Mouse (Mus musculus) kidney, embryonic 15.5 days (tissue): ENCODE results near the gene Lmntd1. TPM values are rescaled to one million over a fixed set of nuclear protein-coding genes. Genes with fewer than 3 reads are reported as not detected.

Experiments used
- ATAC-seq: fragments of 200-750 bp; cut with Nextera tagmentation; replicated peaks from 2 replicates; pipeline ENCODE4 v1.8.0; 2017; ENCODE audit warnings: moderate TSS enrichment; ENCODE audit not compliant: low FRiP score
- H3K27ac ChIP-seq: fragments of 300-500 bp; sonication (generic); 2 replicates; pipeline ENCODE4 v1.5.1; 2015; ENCODE audit warnings: mild to moderate bottlenecking, inconsistent platforms
- H3K27me3 ChIP-seq: fragments of 300-500 bp; sonication (generic); 2 replicates; pipeline ENCODE4 v1.6.1; 2015; ENCODE audit warnings: inconsistent platforms
- H3K36me3 ChIP-seq: fragments of 300-500 bp; sonication (generic); 2 replicates; pipeline ENCODE4 v1.6.1; 2015; ENCODE audit warnings: inconsistent platforms
- H3K4me1 ChIP-seq: fragments of 300-500 bp; sonication (generic); 2 replicates; pipeline ENCODE4 v1.6.1; 2015; ENCODE audit warnings: inconsistent platforms
- H3K4me2 ChIP-seq: fragments of 300-500 bp; sonication (generic); 2 replicates; pipeline ENCODE4 v1.6.1; 2015; ENCODE audit warnings: moderate library complexity, mild to moderate bottlenecking, inconsistent platforms
- H3K4me3 ChIP-seq: fragments of 300-500 bp; sonication (generic); replicated peaks from 2 replicates; pipeline ENCODE4 v1.5.1; 2015; ENCODE audit warnings: mild to moderate bottlenecking, inconsistent platforms
- H3K9ac ChIP-seq: fragments of 300-500 bp; sonication (generic); 2 replicates; pipeline ENCODE4 v1.6.1; 2015; ENCODE audit warnings: mild to moderate bottlenecking, inconsistent platforms
- H3K9me3 ChIP-seq: fragments of 300-500 bp; sonication (generic); replicated peaks from 2 replicates; pipeline ENCODE4 v1.6.1; 2016; ENCODE audit warnings: inconsistent platforms
- WGBS: fragments of 180-500 bp; shearing (Covaris S2); methylation state at CpG from one replicate; pipeline ENCODE4 v1.1.7; 2015; ENCODE audit warnings: mixed read lengths; 5-methylcytosine and 5-hydroxymethylcytosine counted together
- polyA plus RNA-seq: library from polyadenylated mRNA; unstranded; fragments of >200 nt; fragmentation: Nextera tagmentation; extraction: Ambion mirVana; gene quantifications from 2 replicates; pipeline ENCODE4 v1.2.1, GENCODE M21; 2015

Lmntd1 gene
- polyA plus RNA-seq, 1 experiment from 2014 or later, result 2.4 TPM

- peak overlapping the region; percentile 32; the same call in 1 of the 2 replicates for H3K4me2 ChIP-seq
- H3K9ac ChIP-seq, result no peak overlapping the region
- ATAC-seq, result peak; percentile 52
- no peak overlapping the region for H3K4me3 ChIP-seq
- H3K9me3 ChIP-seq, result no peaks in the 10 kb centered on the region
- 42% methylated on average over 26 of the region's 26 CpGs for WGBS
- H3K27me3 ChIP-seq, result no peaks in the 10 kb centered on the region
- no peak overlapping the region for H3K27ac ChIP-seq
- peaks cover 15% of the 10 kb centered on the region for H3K4me1 ChIP-seq
- no peaks in the 10 kb centered on the region for H3K36me3 ChIP-seq
These were observed 254.4 kb downstream of the Lmntd1 start for GRCm38 (mm10) chr6:145359470-145360430.

- Histone ChIP-seq H3K27ac (no peak overlapping the region), H3K4me1 (peaks cover 15% of the 10 kb centered on the region), H3K9me3 (no peaks in the 10 kb centered on the region), H3K27me3 (no peaks in the 10 kb centered on the region), H3K4me2 (no peak overlapping the region), H3K4me3 (no peak overlapping the region), H3K36me3 (no peaks in the 10 kb centered on the region), H3K9ac (no peak overlapping the region)
- ATAC-seq, result no peak
- 71% methylated on average over 9 of the region's 9 CpGs for WGBS
These were observed 256.1 kb downstream of the Lmntd1 start for GRCm38 (mm10) chr6:145358001-145358400.

GRCm38 (mm10) chr6:145353806-145354205 lies 260.3 kb downstream of the Lmntd1 start:
- Histone ChIP-seq H3K27me3 (no peaks in the 10 kb centered on the region), H3K9me3 (no peaks in the 10 kb centered on the region), H3K4me3 (no peak overlapping the region), H3K4me1 (peaks cover 11% of the 10 kb centered on the region), H3K4me2 (no peak overlapping the region), H3K9ac (no peak overlapping the region), H3K36me3 (no peaks in the 10 kb centered on the region), H3K27ac (no peak overlapping the region)
- 96% methylated on average over 5 of the region's 5 CpGs for WGBS
- no peak for ATAC-seq

- no peak for ATAC-seq
- Histone ChIP-seq H3K4me2 (no peak overlapping the region), H3K4me1 (peaks cover 11% of the 10 kb centered on the region), H3K9ac (no peak overlapping the region), H3K27me3 (no peaks in the 10 kb centered on the region), H3K9me3 (no peaks in the 10 kb centered on the region), H3K4me3 (no peak overlapping the region), H3K27ac (no peak overlapping the region), H3K36me3 (no peaks in the 10 kb centered on the region)
- 4% methylated on average over 1 of the region's 1 CpGs for WGBS
These were observed 261.4 kb downstream of the Lmntd1 start for GRCm38 (mm10) chr6:145352705-145353104.

- H3K9ac ChIP-seq, result no peak overlapping the region
- H3K27ac ChIP-seq, result no peak overlapping the region
- no peaks in the 10 kb centered on the region for H3K9me3 ChIP-seq
- no peak for ATAC-seq
- WGBS, result 74% methylated on average over 9 of the region's 9 CpGs
- H3K4me2 ChIP-seq, result no peak overlapping the region
- H3K4me3 ChIP-seq, result no peak overlapping the region
- H3K36me3 ChIP-seq, result no peaks in the 10 kb centered on the region
- no peaks in the 10 kb centered on the region for H3K27me3 ChIP-seq
- H3K4me1 ChIP-seq, result peaks cover 11% of the 10 kb centered on the region
These were observed 265.8 kb downstream of the Lmntd1 start for GRCm38 (mm10) chr6:145348196-145348915.

GRCm38 (mm10) chr6:145347641-145348040 lies 266.5 kb downstream of the Lmntd1 start:
- no peaks in the 10 kb centered on the region for H3K9me3 ChIP-seq
- 72% methylated on average over 6 of the region's 6 CpGs for WGBS
- peak; percentile 34; the same call in 1 of the 2 replicates for ATAC-seq
- H3K9ac ChIP-seq, result no peak overlapping the region
- H3K4me3 ChIP-seq, result no peak overlapping the region
- H3K36me3 ChIP-seq, result no peaks in the 10 kb centered on the region
- H3K4me2 ChIP-seq, result no peak overlapping the region
- peaks cover 11% of the 10 kb centered on the region for H3K4me1 ChIP-seq
- H3K27me3 ChIP-seq, result no peaks in the 10 kb centered on the region
- H3K27ac ChIP-seq, result no peak overlapping the region

- Histone ChIP-seq H3K27me3 (no peaks in the 10 kb centered on the region), H3K36me3 (no peaks in the 10 kb centered on the region), H3K4me3 (no peak overlapping the region), H3K27ac (no peak overlapping the region), H3K9ac (no peak overlapping the region), H3K4me1 (peaks cover 7% of the 10 kb centered on the region), H3K4me2 (no peak overlapping the region), H3K9me3 (no peaks in the 10 kb centered on the region)
- no peak for ATAC-seq
- WGBS, result 76% methylated on average over 11 of the region's 11 CpGs
These were observed 267.1 kb downstream of the Lmntd1 start for GRCm38 (mm10) chr6:145346789-145347557.

- WGBS, result 70% methylated on average over 8 of the region's 8 CpGs
- ATAC-seq, result no peak
- no peaks in the 10 kb centered on the region for H3K36me3 ChIP-seq
- H3K9ac ChIP-seq, result no peak overlapping the region
- H3K9me3 ChIP-seq, result no peaks in the 10 kb centered on the region
- no peak overlapping the region for H3K27ac ChIP-seq
- no peak overlapping the region for H3K4me3 ChIP-seq
- peaks cover 3% of the 10 kb centered on the region; the same call in 1 of the 2 replicates for H3K4me1 ChIP-seq
- H3K4me2 ChIP-seq, result no peak overlapping the region
- no peaks in the 10 kb centered on the region for H3K27me3 ChIP-seq
These were observed 267.8 kb downstream of the Lmntd1 start for GRCm38 (mm10) chr6:145346305-145346704.

- WGBS, result 69% methylated on average over 2 of the region's 2 CpGs
- Histone ChIP-seq H3K36me3 (no peaks in the 10 kb centered on the region), H3K9ac (no peak overlapping the region), H3K4me1 (peaks cover 4% of the 10 kb centered on the region), H3K27ac (no peak overlapping the region), H3K4me2 (no peak overlapping the region), H3K27me3 (no peaks in the 10 kb centered on the region), H3K4me3 (no peak overlapping the region), H3K9me3 (no peaks in the 10 kb centered on the region)
- no peak for ATAC-seq
These were observed 269.4 kb downstream of the Lmntd1 start for GRCm38 (mm10) chr6:145344719-145345118.

GRCm38 (mm10) chr6:145343457-145343856 lies 270.7 kb downstream of the Lmntd1 start:
- Histone ChIP-seq H3K9ac (no peak overlapping the region), H3K4me3 (no peak overlapping the region), H3K4me2 (no peak overlapping the region), H3K9me3 (no peaks in the 10 kb centered on the region), H3K27me3 (0 out of 2 replicates have a peak, but pooled peaks cover 3% of the 10 kb centered on the region), H3K36me3 (no peaks in the 10 kb centered on the region), H3K4me1 (peaks cover 12% of the 10 kb centered on the region), H3K27ac (no peak overlapping the region)
- ATAC-seq, result no peak
- 75% methylated on average over 1 of the region's 1 CpGs for WGBS

- no peak overlapping the region for H3K27ac ChIP-seq
- no peak overlapping the region for H3K4me3 ChIP-seq
- H3K4me1 ChIP-seq, result peaks cover 12% of the 10 kb centered on the region
- H3K9me3 ChIP-seq, result no peaks in the 10 kb centered on the region
- H3K27me3 ChIP-seq, result 0 out of 2 replicates have a peak, but pooled peaks cover 3% of the 10 kb centered on the region
- WGBS, result 86% methylated on average over 11 of the region's 11 CpGs
- ATAC-seq, result no peak
- H3K36me3 ChIP-seq, result no peaks in the 10 kb centered on the region
- no peak overlapping the region for H3K9ac ChIP-seq
- H3K4me2 ChIP-seq, result no peak overlapping the region
These were observed 271.3 kb downstream of the Lmntd1 start for GRCm38 (mm10) chr6:145342836-145343235.
